Mouse (Mus musculus): ENCODE results near the gene Cd300lb.

Gene Cd300lb

GRCm38 (mm10) chr11:114934144-114934543, at the start of gene Cd300lb:
Cd300lb (minus strand) TSS chr11:114934386.
- ChIA-PET CTCF (interaction anchor here (0.6 to 2.5 kb wide), 11 partner anchors 10 to 213 kb away, joined by 3 to 13 read pairs (median 3); no protein-coding TSS in a partner anchor), POLR2A (no interaction called here)

- POLR2A ChIA-PET, result no interaction called here
These were observed 47.7 kb upstream of the Cd300lb start for GRCm38 (mm10) chr11:114981866-114982265.

GRCm38 (mm10) chr11:114972726-114973125, 38.5 kb upstream of the Cd300lb start:
- CTCF ChIA-PET, result interaction anchor here in 2 of 4 experiments (0.6 kb wide), 2 partner anchors 64 to 688 kb away, joined by 4 read pairs; no protein-coding TSS in a partner anchor
- POLR2A ChIA-PET, result no interaction called here

More at GRCm38 (mm10) chr11:114981866-114982265, 47.7 kb upstream of the Cd300lb start:
- CTCF ChIA-PET, result no interaction called here

GRCm38 (mm10) chr11:114968752-114969207, 34.6 kb upstream of the Cd300lb start, which contains the start of gene Cd300c:
Cd300c (minus strand) TSS chr11:114969157.
- ChIA-PET CTCF (no interaction called here), POLR2A (interaction anchor here in 1 of 4 experiments (1.4 kb wide), 1 partner anchor 15 kb away, joined by 3 read pairs; no protein-coding TSS in a partner anchor)

- ChIA-PET CTCF (no interaction called here), POLR2A (no interaction called here)
These were observed 31.1 kb upstream of the Cd300lb start for GRCm38 (mm10) chr11:114965182-114965828.

GRCm38 (mm10) chr11:114960369-114960768, 26.2 kb upstream of the Cd300lb start:
- CTCF ChIA-PET, result interaction anchor here in 1 of 4 experiments (0.7 kb wide), 1 partner anchor 465 kb away, joined by 5 read pairs; no protein-coding TSS in a partner anchor
- POLR2A ChIA-PET, result no interaction called here

GRCm38 (mm10) chr11:114933591-114933990, 595 bp downstream of the Cd300lb start:
- ChIA-PET POLR2A (interaction anchor here in 1 of 4 experiments (0.6 kb wide), 1 partner anchor 28 kb away, joined by 3 read pairs; no protein-coding TSS in a partner anchor), CTCF (interaction anchor here (0.6 to 2.5 kb wide), 11 partner anchors 9 to 710 kb away, joined by 3 to 13 read pairs (median 3); no protein-coding TSS in a partner anchor)

- ChIA-PET POLR2A (no interaction called here), CTCF (no interaction called here)
These were observed 3.1 kb downstream of the Cd300lb start for GRCm38 (mm10) chr11:114931041-114931440.

GRCm38 (mm10) chr11:114929581-114929980, 4.6 kb downstream of the Cd300lb start:
- CTCF ChIA-PET, result no interaction called here

GRCm38 (mm10) chr11:114923961-114924360, 10.2 kb downstream of the Cd300lb start:
- CTCF ChIA-PET, result interaction anchor here (0.5 to 2.0 kb wide), 38 partner anchors 9 to 324 kb away, joined by 3 to 18 read pairs (median 3); partner anchors contain the start of genes Cd300lb (in 3 of the 4) and Rpl38 (in 1 of the 4)

More at GRCm38 (mm10) chr11:114929581-114929980, 4.6 kb downstream of the Cd300lb start:
- POLR2A ChIA-PET, result no interaction called here

GRCm38 (mm10) chr11:114922439-114922838, 11.7 kb downstream of the Cd300lb start:
- ChIA-PET POLR2A (interaction anchor here in 1 of 4 experiments (1.2 kb wide), 1 partner anchor 182 kb away, joined by 3 read pairs; no protein-coding TSS in a partner anchor), CTCF (interaction anchor here (0.6 to 1.6 kb wide), 6 partner anchors 9 to 127 kb away, joined by 3 to 10 read pairs (median 4); no protein-coding TSS in a partner anchor)

More at GRCm38 (mm10) chr11:114923961-114924360, 10.2 kb downstream of the Cd300lb start:
- POLR2A ChIA-PET, result interaction anchor here in 2 of 4 experiments (0.7 to 1.2 kb wide), 4 partner anchors 94 to 187 kb away, joined by 3 read pairs; no protein-coding TSS in a partner anchor

GRCm38 (mm10) chr11:114917120-114917519, 17.1 kb downstream of the Cd300lb start:
- ChIA-PET POLR2A (no interaction called here), CTCF (interaction anchor here in 1 of 4 experiments (0.6 kb wide), 1 partner anchor 881 kb away, joined by 3 read pairs; no protein-coding TSS in a partner anchor)

- CTCF ChIA-PET, result interaction anchor here in 3 of 4 experiments (0.6 to 4.3 kb wide), 4 partner anchors 9 to 147 kb away, joined by 3 to 63 read pairs (median 4); no protein-coding TSS in a partner anchor
- POLR2A ChIA-PET, result interaction anchor here in 2 of 4 experiments (0.9 to 1.7 kb wide), 3 partner anchors 35 to 429 kb away, joined by 3 read pairs; no protein-coding TSS in a partner anchor
These were observed 19.2 kb downstream of the Cd300lb start for GRCm38 (mm10) chr11:114914978-114915377.

- ChIA-PET POLR2A (interaction anchor here (0.6 to 1.5 kb wide), 8 partner anchors 45 to 240 kb away, joined by 3 to 5 read pairs (median 3); no protein-coding TSS in a partner anchor), CTCF (interaction anchor here (0.5 to 4.3 kb wide), 96 partner anchors 9 to 927 kb away, joined by 3 to 63 read pairs (median 4); partner anchors contain the start of genes Btbd17 (in 1 of the 4), Cd300lb (in 1 of the 4) and Dnaic2 (in 1 of the 4))
These were observed 21.3 kb downstream of the Cd300lb start for GRCm38 (mm10) chr11:114912847-114913246.

- POLR2A ChIA-PET, result interaction anchor here in 2 of 4 experiments (0.6 to 1.5 kb wide), 3 partner anchors 51 to 158 kb away, joined by 3 read pairs; no protein-coding TSS in a partner anchor
- CTCF ChIA-PET, result interaction anchor here (0.6 to 2.1 kb wide), 17 partner anchors 9 to 1392 kb away, joined by 3 to 6 read pairs (median 3); no protein-coding TSS in a partner anchor
These were observed 24.6 kb downstream of the Cd300lb start for GRCm38 (mm10) chr11:114909538-114909937.

- ChIA-PET CTCF (interaction anchor here in 3 of 4 experiments (0.5 to 2.1 kb wide), 12 partner anchors 10 to 1041 kb away, joined by 3 to 6 read pairs (median 4); partner anchors contain the start of gene Dnaic2 (in 1 of the 3)), POLR2A (interaction anchor here in 2 of 4 experiments (1.0 to 1.5 kb wide), 2 partner anchors 79 to 157 kb away, joined by 3 read pairs; no protein-coding TSS in a partner anchor)
These were observed 26.1 kb downstream of the Cd300lb start for GRCm38 (mm10) chr11:114908086-114908485.

- CTCF ChIA-PET, result interaction anchor here in 2 of 4 experiments (0.7 to 2.1 kb wide), 7 partner anchors 10 to 1040 kb away, joined by 3 to 5 read pairs (median 4); partner anchors contain the start of gene Dnaic2 (in 1 of the 2)
- POLR2A ChIA-PET, result interaction anchor here in 2 of 4 experiments (0.7 to 1.0 kb wide), 2 partner anchors 18 to 79 kb away, joined by 3 read pairs; partner anchors contain the start of gene Cd300a (in 1 of the 2)
These were observed 26.6 kb downstream of the Cd300lb start for GRCm38 (mm10) chr11:114907567-114907966.

- CTCF ChIA-PET, result interaction anchor here in 1 of 4 experiments (0.6 kb wide), 1 partner anchor 87 kb away, joined by 4 read pairs; no protein-coding TSS in a partner anchor
- POLR2A ChIA-PET, result no interaction called here
These were observed 31.0 kb downstream of the Cd300lb start for GRCm38 (mm10) chr11:114903224-114903623.
